Mouse (Mus musculus) ES-E14 (cell line): ENCODE measurements around the gene Pnpla5. TPM values are rescaled to one million over a fixed set of nuclear protein-coding genes. Genes with fewer than 3 reads are reported as not detected.
A peak's percentile ranks its signal among the peaks of the same experiment; 100 is the strongest.

Source experiments
- DNase-seq: peaks from one replicate; pipeline ENCODE4 v3.0.0-alpha.2; 2013; ENCODE audit warnings: low read depth, low spot score
- H3K27ac ChIP-seq: 2 replicates; pipeline ENCODE4 v1.5.1; 2012; ENCODE audit warnings: low read depth, mild to moderate bottlenecking, low read length, moderate library complexity, mixed read lengths; ENCODE audit not compliant: poor library complexity, insufficient read depth, severe bottlenecking
- H3K36me3 ChIP-seq: 2 replicates; pipeline ENCODE4 v1.6.1; 2012; ENCODE audit warnings: mild to moderate bottlenecking, low read length, moderate library complexity, mixed read lengths; ENCODE audit not compliant: control insufficient read depth, poor library complexity, insufficient read depth, severe bottlenecking
- H3K4me1 ChIP-seq, 2 experiments: fragments of 150-350 bp in 1 of 2; sonication (generic) in 1 of 2; 2 replicates each; pipeline ENCODE4 v1.6.1; 2012; ENCODE audit warnings: low read length in 2 of 2, mild to moderate bottlenecking in 1 of 2, mixed read lengths in 1 of 2; ENCODE audit not compliant: control insufficient read depth in 2 of 2, insufficient read depth in 2 of 2, poor library complexity in 1 of 2
- H3K4me3 ChIP-seq, 2 experiments: fragments of 150-350 bp in 1 of 2; sonication (generic) in 1 of 2; 2 replicates each; pipeline ENCODE4 v1.5.1; 2012; ENCODE audit warnings: low read length in 2 of 2, low read depth in 1 of 2, mild to moderate bottlenecking in 1 of 2, mixed read lengths in 1 of 2; ENCODE audit not compliant: insufficient read depth in 1 of 2, poor library complexity in 1 of 2, severe bottlenecking in 1 of 2
- H3K9ac ChIP-seq: 2 replicates; pipeline ENCODE4 v1.6.1; 2012; ENCODE audit warnings: low read depth, mild to moderate bottlenecking, low read length, mixed read lengths; ENCODE audit not compliant: poor library complexity, insufficient read depth, severe bottlenecking
- H3K9me3 ChIP-seq: fragments of 150-350 bp; sonication (generic); 2 replicates; pipeline ENCODE4 v1.6.1; 2012; ENCODE audit warnings: low read depth, mild to moderate bottlenecking, low read length; ENCODE audit not compliant: control insufficient read depth, insufficient read depth
- CHD2 ChIP-seq: IDR thresholded peaks from 2 replicates; pipeline ENCODE4 v1.6.1; 2014; ENCODE audit warnings: mild to moderate bottlenecking, low read depth, low read length, inconsistent platforms
- HCFC1 ChIP-seq: IDR thresholded peaks from 2 replicates; pipeline ENCODE4 v1.6.1; 2012; ENCODE audit warnings: low read length, inconsistent platforms, borderline replicate concordance; ENCODE audit not compliant: insufficient read depth
- MAFK ChIP-seq: IDR thresholded peaks from 2 replicates; pipeline ENCODE4 v1.6.1; 2014; ENCODE audit warnings: mild to moderate bottlenecking, low read depth, low read length, inconsistent platforms; ENCODE audit not compliant: insufficient read depth
- ZC3H11A ChIP-seq: IDR thresholded peaks from 2 replicates; pipeline ENCODE4 v1.6.1; 2012; ENCODE audit warnings: low read depth, mild to moderate bottlenecking, inconsistent platforms, low read length, borderline replicate concordance
- ZNF384 ChIP-seq: IDR thresholded peaks from 2 replicates; pipeline ENCODE4 v1.6.1; 2012; ENCODE audit warnings: low read depth, low read length, inconsistent platforms
- in situ Hi-C, 2 experiments: fragments of 600-800 bp; cut with MboI; formaldehyde crosslinking; loops; one replicate each; pipeline ENCODE4 v1.15.1; 2025; ENCODE audit warnings: low sequenced_read_pairs in 2 of 2, inconsistent platforms in 1 of 2; ENCODE audit not compliant: unreplicated experiment in 2 of 2
- total RNA-seq: library from RNA; depleted of rRNA; stranded (reverse); fragments of 300-350 nt; gene quantifications from 2 replicates; pipeline ENCODE4 v1.2.3, GENCODE M21; 2012

Gene Pnpla5
- total RNA-seq, 1 experiment: 0.13 TPM

DNA sequence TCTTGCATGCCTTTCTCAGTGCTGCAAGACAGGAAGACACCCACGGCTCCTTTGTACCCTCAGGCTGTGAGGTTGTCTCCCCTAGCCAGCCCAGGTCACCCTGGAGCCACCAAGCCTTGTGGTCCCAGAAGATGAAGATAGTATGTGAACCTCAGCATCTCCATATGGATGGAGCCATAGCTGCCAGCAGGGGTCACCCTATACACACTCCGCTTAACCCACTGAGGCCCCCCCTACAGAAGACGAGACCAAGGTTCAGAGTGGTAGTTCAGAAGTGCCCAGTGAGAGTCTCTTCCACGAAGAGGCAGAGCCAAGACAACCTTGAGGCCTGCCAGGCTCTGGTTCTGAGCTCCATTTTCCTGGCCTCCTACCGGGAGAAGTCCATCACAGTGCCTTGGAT is 7.2 kb downstream of the Pnpla5 start:
- no peak for DNase-seq
- no peaks in the 10 kb centered on the region for H3K9me3 ChIP-seq
- no peak overlapping the region for H3K4me3 ChIP-seq
- in situ Hi-C loops: no loop called here
- no peak overlapping the region for H3K27ac ChIP-seq
- no peaks in the 10 kb centered on the region for H3K4me1 ChIP-seq
- no peak overlapping the region for H3K9ac ChIP-seq
- no peak for TF ChIP-seq ZNF384
- TF ChIP-seq MAFK: no peak
- TF ChIP-seq HCFC1: no peak
- no peak for TF ChIP-seq ZC3H11A
- TF ChIP-seq CHD2: no peak
- H3K36me3 ChIP-seq: no peaks in the 10 kb centered on the region

GRCm38 (mm10) chr15:84113873-84114272 is 9.1 kb downstream of the Pnpla5 start:
- H3K27ac ChIP-seq: no peak overlapping the region

DNA sequence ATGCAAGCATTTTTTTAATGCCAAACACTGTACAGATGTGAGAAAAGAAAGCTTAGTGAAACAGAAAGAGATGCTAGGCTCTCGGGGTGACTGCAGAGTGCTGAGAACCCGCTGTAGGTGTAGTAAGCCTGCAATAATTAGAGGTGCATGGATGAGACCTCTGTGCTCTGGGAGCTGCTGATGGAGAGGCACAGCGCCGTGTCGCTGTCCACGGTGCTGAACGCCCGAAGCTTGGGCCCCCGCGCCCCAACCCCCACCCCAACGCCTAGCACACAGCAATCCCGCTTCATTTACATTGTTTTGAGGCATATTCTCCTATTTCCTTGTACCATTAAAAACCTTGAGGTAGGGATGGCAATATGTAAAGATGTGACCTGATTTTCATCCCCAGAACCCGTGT is 14.1 kb downstream of the Pnpla5 start:
- Histone ChIP-seq H3K4me1 (peaks cover 0 to 4% of the 10 kb centered on the region in 2 experiments; a peak in 2 of 4 replicates), H3K4me3 (no peak overlapping the region), H3K9ac (no peak overlapping the region), H3K36me3 (no peaks in the 10 kb centered on the region), H3K27ac (no peak overlapping the region), H3K9me3 (no peaks in the 10 kb centered on the region)
- DNase-seq: no peak
- in situ Hi-C loops: no loop called here
- TF ChIP-seq ZNF384 (no peak), ZC3H11A (no peak), HCFC1 (no peak), MAFK (no peak), CHD2 (no peak)

More at GRCm38 (mm10) chr15:84113873-84114272, 9.1 kb downstream of the Pnpla5 start:
- no peak for TF ChIP-seq MAFK
- TF ChIP-seq HCFC1: no peak
- TF ChIP-seq CHD2: no peak
- TF ChIP-seq ZNF384: no peak
- no peak for TF ChIP-seq ZC3H11A
- H3K4me3 ChIP-seq: no peak overlapping the region
- in situ Hi-C loops: no loop called here
- H3K4me1 ChIP-seq: no peaks in the 10 kb centered on the region
- H3K36me3 ChIP-seq: no peaks in the 10 kb centered on the region
- no peaks in the 10 kb centered on the region for H3K9me3 ChIP-seq
- no peak for DNase-seq
- no peak overlapping the region for H3K9ac ChIP-seq

DNA sequence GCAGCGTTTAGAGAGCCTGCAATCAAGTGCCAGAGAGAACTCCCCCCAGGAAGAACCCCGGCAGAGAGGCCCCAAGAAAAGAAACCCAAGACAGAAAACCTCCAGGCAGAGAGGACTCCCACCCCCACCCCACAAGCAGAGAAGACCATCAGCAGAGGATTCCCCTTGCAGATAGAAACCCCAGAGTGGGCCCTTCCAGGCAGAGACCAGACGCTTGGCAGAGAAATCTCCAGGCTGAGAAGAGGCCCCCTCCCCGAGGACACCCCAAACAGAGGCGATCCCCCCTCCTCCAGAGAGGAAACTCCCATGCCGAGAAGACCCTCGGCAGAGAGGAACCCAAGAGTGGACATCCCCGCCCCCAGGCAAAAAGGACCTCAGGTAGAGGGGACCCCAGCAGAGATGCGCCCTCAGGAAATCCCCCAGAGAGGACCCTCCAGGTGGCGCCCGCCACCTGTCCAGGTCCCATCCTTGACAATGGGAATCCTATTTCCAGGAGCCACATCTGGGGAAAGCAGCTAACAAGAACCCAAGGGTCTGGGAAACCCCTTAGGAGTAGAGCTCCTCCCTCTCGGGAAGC is 17.0 kb downstream of the Pnpla5 start:
- in situ Hi-C loops: no loop called here
- peak overlapping the region; percentile 46; the same call in 1 of the 2 replicates for H3K9ac ChIP-seq
- no peak overlapping the region for H3K27ac ChIP-seq

More for the DNA sequence above, 17.0 kb downstream of the Pnpla5 start:
- Histone ChIP-seq H3K4me1 (peaks cover 0 to 7% of the 10 kb centered on the region in 2 experiments; a peak in 2 of 4 replicates), H3K36me3 (no peaks in the 10 kb centered on the region; the same call in 1 of the 2 replicates), H3K9me3 (no peaks in the 10 kb centered on the region), H3K4me3 (peak overlapping the region; percentile 81 to 89)
- no peak for TF ChIP-seq CHD2
- no peak for TF ChIP-seq ZNF384
- TF ChIP-seq ZC3H11A: no peak
- TF ChIP-seq HCFC1: no peak
- no peak for TF ChIP-seq MAFK
- DNase-seq: no peak
